Mouse (Mus musculus) monocyte, adult 5-6 weeks (primary cell): ENCODE measurements at regions not wholly inside any gene's neighbourhood (a gene's known extent, or its start where the extent isn't known, plus 50 kb on each side); places are given as distances from the start of the nearest gene placed in this dataset.

Experiments
- ATAC-seq: fragments of 153-309, 156-312 bp; replicated peaks from 2 replicates; pipeline ENCODE4 v1.8.0; 2017; ENCODE audit warnings: mild to moderate bottlenecking; ENCODE audit not compliant: low TSS enrichment, insufficient number of reproducible peaks, severe bottlenecking, poor library complexity, low FRiP score

DNA sequence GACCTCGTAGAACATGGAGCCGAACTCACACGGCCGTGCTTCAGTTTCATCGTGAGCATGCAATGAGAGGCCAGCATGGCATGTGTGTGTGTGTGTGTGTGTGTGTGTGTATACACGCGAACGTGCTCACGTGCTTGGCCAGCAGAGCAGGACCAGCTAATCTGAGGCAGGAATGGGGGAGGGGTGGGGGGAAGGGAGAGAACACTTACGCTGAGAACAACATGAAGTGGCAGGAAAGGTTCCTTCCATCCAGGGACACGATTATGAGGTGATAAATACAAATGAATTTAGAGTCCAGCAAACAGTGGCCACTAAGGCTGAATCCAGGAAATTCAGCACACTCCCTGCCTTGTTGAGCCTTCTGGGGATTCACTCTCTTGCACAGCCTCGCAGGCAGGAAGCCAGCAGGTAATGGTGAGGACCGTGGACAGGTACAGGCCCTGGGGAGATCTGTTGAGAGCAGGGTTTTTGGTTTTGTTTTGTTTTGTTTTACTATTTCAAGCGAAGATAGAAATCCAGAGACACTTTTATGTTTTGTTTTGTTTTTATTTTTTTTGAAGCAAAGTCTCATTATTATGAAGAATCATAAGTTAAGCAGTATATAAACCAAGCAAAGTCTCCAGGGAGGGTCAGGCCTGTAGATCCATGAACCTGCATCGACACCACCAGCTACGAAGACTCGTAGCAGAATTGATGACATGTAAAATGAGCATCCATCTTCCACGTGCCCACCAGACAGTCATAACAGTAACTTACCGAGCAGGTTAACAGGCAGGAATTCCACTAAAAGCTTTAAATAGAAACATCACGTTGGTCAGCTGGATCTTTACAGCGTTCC is 452.0 kb downstream of the Wdr11 start:
- no peak for ATAC-seq

DNA sequence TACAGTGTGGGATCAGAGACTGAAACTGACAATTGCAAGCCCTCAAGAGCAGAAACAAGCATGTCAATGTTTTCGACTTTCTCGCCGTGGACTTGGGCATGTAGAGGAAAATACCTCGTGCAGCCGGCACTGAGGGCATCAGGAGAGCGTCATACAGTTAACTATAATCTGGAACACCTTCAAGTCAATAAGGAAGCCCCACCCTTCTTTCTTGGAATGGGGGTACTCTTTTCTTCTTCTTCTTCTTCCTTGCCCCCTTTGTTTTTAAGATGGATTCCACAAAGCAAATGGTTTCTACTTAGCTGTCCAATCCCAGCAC is 452.5 kb downstream of the Wdr11 start:
- ATAC-seq: no peak

GRCm38 (mm10) chr7:130044581-130044980 is 452.9 kb downstream of the Wdr11 start:
- ATAC-seq: no peak

DNA sequence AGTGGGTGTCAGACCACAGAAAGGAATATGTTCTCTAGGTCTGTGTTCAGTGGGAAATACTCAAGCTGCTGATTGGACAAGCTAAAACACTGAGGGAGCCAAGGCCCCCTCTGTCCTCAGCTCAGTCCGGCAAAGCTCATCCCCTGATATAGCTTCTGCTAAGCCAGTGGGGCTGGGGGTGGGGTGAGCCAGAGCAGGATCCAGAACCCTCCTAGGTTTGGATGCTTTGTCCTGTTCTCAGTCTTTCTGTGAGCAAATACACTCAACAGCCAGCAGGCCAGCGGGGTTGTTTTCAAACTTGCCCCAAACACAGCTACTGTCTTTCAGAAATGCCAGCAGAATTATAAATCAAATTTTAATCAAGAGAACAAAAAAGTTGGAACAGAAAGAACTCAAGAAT is 454.4 kb downstream of the Wdr11 start:
- ATAC-seq: no peak

DNA sequence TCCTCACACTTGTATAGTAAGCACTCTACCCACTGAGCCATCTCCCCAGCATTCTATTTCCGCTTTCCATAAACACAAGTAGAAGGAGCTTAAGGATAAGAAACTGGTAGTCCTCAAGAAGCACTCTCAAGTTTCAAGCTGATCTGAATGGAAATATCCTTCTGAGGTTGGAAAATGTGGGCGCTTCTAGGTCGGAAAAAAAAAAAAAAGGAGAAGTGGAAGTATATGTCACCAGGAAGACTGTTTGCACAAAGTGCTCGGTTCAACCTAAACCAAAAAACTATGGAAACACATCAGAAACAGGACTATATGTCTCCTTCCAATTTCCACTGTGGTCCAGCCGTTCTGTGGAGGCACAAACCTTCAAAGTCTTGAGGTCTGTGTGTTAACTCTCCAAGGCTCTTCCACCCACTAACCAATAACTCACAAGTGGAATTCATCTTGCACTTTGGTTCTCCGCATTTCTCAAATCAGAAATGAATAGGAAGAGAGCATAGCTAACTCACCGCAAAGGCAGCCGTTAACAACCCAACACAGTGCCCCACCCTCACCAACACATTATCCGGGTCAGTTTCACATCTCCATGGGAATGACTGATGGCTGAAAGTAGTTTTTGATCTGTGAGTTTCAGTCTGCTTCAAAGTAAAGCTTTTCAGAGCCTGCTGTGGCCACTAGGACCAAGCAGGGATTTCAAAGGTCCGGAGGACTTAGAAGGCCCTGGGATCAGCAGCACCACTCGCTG is 455.8 kb downstream of the Wdr11 start:
- no peak for ATAC-seq

DNA sequence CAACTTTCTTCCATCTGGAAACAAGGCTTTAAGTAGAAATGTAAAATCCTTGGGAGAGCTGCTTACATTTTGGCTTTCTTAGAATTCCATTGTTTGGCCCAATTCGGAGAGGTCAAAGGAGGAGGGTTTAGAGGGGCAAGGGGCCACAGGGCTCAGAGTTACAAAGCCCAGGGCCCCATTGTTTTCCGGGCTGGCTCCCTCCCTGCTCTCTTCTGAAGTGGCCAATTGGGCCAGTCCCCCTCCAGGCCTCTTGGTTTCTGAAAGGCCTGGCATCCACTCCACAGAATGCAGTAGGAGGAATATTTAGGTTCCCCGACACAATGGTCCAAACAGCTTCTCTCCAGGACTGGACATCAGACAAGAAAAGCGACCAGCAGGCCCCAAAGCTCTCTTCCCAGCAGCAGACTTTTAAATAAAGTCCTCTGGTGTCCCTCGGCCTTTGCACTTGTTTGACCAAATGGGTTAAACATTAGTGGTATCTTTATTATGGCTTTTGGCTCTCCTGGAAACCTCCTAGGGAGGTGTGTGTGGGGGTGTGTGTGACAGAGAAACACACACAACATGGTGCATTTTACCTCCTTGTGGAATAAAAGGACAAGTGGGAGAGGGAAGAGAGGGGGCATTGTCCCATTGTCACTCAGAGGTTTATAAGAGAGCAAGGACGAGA is 456.6 kb downstream of the Wdr11 start:
- no peak for ATAC-seq

- no peak for ATAC-seq
These were observed 457.8 kb downstream of the Wdr11 start for GRCm38 (mm10) chr7:130049461-130049860.

DNA sequence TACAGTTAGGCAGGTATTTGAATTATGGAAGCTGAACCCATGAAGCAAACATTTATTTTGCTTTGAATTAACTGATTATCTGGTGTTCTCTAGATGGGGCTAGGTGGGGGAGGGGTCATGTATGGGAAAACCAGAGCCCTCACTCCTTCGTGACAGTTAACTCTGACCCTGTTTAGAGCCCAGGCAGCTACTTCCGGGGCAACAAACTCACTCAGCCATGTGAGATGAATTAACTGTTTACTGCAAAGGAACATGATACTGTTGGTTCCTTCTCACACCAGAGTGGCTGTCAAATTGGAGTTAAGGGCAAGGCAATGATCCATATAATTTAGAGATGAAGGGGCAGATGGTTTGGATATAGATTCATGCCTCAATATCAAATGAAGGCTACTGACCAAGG is 458.5 kb downstream of the Wdr11 start:
- no peak for ATAC-seq

DNA sequence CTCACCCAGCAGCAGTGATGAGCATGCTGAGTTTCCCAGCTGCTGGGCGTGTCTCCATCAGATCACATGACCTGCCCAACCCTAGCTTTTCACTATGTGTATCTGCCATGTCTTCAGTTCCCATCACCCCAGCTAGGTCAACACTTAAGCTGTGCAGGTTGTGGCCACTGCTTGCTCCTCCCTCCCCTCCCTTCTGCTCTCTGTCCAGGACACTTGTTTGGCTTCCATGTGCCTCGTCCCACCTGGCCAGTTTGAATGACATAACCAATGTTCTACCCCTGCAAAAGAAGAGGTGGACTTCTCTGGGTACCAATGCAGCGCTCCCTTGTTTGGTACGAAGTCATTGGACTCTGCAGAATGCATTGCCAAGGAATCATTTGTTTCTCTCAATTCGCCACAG is 460.7 kb downstream of the Wdr11 start:
- ATAC-seq: no peak

- no peak for ATAC-seq
These were observed 462.5 kb downstream of the Ate1 start for GRCm38 (mm10) chr7:130057708-130058107.

DNA sequence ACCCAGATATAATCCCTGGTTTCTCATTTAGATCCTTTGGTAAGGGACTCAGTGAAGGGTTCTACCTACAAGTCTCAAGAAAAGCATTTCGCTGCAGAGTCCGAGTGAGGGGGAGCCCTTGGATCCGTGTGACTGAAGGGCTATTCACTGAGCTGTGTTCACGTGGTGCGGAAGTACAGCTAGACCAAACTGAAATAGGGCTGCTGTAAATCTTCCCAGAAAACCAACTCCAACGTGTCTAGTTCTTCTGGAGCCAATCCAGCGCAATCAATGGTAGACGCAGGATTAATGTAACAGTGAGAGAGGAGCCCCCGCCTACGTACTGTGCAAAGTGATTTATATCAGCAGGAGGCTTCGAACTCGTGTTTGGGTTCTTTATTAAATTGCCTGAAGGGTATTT is 461.9 kb downstream of the Ate1 start:
- no peak for ATAC-seq

- no peak for ATAC-seq
These were observed 460.2 kb downstream of the Ate1 start for GRCm38 (mm10) chr7:130059684-130060607.

- ATAC-seq: no peak
These were observed 455.7 kb downstream of the Ate1 start for GRCm38 (mm10) chr7:130064500-130064899.

DNA sequence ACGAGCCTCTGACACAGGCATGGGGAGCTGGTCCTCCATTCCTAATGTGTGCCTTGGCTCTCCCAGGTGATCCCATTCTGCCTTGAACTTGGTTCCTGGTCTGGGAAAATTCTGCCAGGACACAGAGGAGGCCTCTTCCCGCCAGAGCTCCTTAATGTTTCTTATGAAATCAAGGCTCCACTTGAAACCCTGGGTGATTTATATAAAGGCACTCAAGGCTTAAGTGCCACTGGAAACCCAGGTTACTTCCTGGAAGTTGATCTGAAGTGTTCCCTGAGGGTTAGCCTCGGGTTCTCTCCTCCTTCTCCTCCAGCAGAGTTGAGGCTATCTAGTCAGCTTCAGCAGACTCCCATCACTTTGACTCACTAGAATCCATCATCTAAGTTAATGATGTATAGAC is 451.9 kb downstream of the Ate1 start:
- ATAC-seq: no peak

DNA sequence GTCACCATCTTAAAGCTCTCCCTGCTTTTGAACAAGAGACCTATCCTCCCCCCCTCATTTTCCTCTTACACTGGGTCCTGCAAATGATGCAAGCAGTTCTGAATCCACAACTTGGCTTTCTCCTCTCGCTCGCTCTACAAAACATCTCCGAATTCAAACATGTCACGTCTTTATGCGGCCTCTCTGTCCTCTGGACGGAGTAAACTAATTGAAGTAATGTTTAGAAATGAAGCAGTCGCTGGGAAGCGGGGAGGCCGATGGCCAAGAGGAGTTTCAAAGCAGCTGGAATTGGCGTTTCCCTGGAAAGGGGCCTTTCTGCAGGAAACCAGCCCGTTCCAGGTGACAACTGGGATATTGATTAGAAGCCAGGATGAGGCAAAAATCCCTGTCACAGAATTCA is 446.8 kb downstream of the Ate1 start:
- no peak for ATAC-seq

DNA sequence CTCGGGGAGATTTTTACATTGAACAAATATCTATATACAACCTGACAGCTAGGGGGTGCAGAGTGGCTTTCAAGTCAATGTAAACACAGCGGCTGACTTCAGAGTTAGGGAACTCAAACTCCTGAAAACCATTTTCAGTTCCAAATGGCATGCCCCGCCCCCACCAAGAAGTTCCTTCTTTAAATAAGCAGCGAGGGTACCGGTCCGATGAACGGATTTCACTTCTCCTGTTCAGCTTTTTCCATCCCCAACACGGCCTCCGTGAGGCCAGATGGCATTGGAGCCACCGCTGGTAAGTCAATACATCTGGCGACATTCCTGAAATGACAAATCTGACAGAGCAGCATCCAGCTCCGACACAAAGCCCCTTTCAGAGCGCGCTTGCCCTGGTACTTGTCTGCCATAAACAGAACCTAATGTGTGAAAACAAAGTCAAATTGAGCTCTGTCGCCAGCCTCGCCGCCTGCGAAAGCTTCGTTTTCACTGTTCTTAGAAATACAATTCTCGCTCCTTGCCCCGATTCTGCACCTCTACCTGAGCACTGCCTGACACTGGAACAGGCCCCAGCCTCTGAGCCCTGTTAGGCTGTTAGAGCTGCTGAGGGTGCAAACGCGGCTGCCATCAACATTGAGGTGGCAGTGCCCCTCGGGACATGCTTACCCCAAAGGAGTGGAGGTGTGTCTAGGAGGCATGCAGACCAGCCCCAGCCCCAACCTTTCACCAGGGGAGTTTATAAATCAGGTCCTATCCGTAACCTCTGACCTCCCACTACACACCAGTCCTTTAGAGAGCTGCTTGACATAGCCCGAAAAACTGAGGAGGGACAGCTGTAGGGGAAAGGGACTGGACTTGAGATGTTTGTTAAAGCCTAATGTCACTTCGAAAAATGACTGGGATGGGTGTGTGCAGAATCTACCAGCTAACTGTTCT is 446.0 kb downstream of the Ate1 start:
- no peak for ATAC-seq

DNA sequence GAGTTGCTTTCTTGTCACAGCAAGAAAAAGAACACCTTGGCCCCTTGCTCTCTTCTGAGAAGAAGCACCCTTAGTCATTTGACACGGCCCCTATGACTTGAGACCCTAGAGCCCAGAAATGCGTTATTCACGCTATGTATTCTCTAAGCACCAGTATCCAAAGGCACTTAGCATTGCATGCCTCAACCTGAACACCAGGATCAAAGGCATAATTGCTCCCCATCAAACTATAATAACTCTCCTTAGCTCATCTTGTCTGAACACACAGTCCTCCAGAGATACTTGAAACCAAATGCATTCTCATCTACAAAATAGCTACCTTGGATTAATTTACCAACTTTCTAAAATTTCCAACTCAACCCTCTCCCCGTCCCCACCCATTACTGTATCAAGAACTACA is 437.5 kb downstream of the Ate1 start:
- ATAC-seq: no peak

GRCm38 (mm10) chr7:130085706-130086105 is 434.5 kb downstream of the Ate1 start:
- no peak for ATAC-seq
